Comparison of ENCODE assay signal across 16 mouse cellular contexts in genomic region chr10:86824093-86824492, GRCm38 (mm10). TPM values are rescaled to one million over a fixed set of nuclear protein-coding genes. Genes with fewer than 3 reads are reported as not detected.
A peak's percentile ranks its signal among the peaks of the same experiment; 100 is the strongest.
DNase-seq lines count a peak whose midpoint lies in the region; ATAC-seq and TF ChIP-seq lines count a peak whose summit lies in the region.
"Had no signal": no experiment of that assay in that cellular context is flagged by ENCODE, and none has a peak within 500 bp of the region (broad histone marks: within the 10 kb centered on the region; RNA-seq: fewer than 3 reads in every experiment).

No protein-coding gene starts in this region.

- no peaks in the 10 kb centered on the region for H3K9me3 ChIP-seq in kidney, postnatal 0 days (replicated peaks; ENCODE audit: low read length)
- H3K9me3 ChIP-seq: forebrain, embryonic 13.5 days; heart, embryonic 15.5 days; hindbrain, embryonic 12.5 days; midbrain, embryonic 15.5 days had no signal

- no peak overlapping the region for H3K4me2 ChIP-seq in kidney, postnatal 0 days (ENCODE audit: low read length)
- H3K4me2 ChIP-seq: forebrain, embryonic 13.5 days; heart, embryonic 15.5 days; hindbrain, embryonic 12.5 days; midbrain, embryonic 15.5 days; neural tube, embryonic 12.5 days had no signal

- no peak overlapping the region for H3K4me3 ChIP-seq in kidney, postnatal 0 days (replicated peaks; ENCODE audit: low read depth, low read length)
- no peak overlapping the region for H3K4me3 ChIP-seq in cerebellum, adult 2 months (replicated peaks; ENCODE audit: insufficient read depth, low read depth, low read length)
- H3K4me3 ChIP-seq: forebrain, embryonic 13.5 days; heart, embryonic 15.5 days; hindbrain, embryonic 12.5 days; midbrain, embryonic 15.5 days; neural tube, embryonic 12.5 days had no signal

- H3K27ac ChIP-seq in kidney, postnatal 0 days = no peak overlapping the region
- no peak overlapping the region for H3K27ac ChIP-seq in cerebellum, adult 2 months (ENCODE audit: insufficient read depth, low read length)
- H3K27ac ChIP-seq: forebrain, embryonic 13.5 days; hindbrain, embryonic 12.5 days; midbrain, embryonic 15.5 days; neural tube, embryonic 12.5 days had no signal

- peak; percentile 16 for DNase-seq in CD4-positive, CD25-positive, alpha-beta regulatory T cell, adult 2 months (ENCODE audit: low read depth, low spot score)
- no peak for DNase-seq in kidney, postnatal 0 days (ENCODE audit: low spot score)
- DNase-seq in kidney, postnatal 10 days = no peak
- DNase-seq in A20 (ENCODE audit: low read depth, low spot score) (peak; percentile 16), ZHBTc4 (ENCODE audit: low read depth, low spot score) (peak; percentile 59)
- no peak for DNase-seq in thymus, postnatal 10 days (ENCODE audit: low spot score in 2 of 2)
- DNase-seq in cerebellum, adult 2 months = no peak
- DNase-seq: cerebellum, adult 11-12 months; lung, adult 18-20 months; right cerebral cortex, postnatal 25 days had no signal

- TF ChIP-seq POLR2A in cerebellum, adult 2 months (IDR thresholded peaks at IDR 0.05; ENCODE audit: borderline replicate concordance, insufficient read depth, low read length) = no peak

- 85% methylated on average over 6 of the region's 6 CpGs for WGBS in kidney, postnatal 0 days
- WGBS in cerebellum, adult 2 months = 86% methylated on average over 6 of the region's 6 CpGs

- H3K9ac ChIP-seq in kidney, postnatal 0 days (ENCODE audit: low read depth, low read length) = no peak overlapping the region
- H3K9ac ChIP-seq: forebrain, embryonic 13.5 days; heart, embryonic 15.5 days; hindbrain, embryonic 12.5 days; midbrain, embryonic 15.5 days; neural tube, embryonic 12.5 days had no signal

- H3K27me3 ChIP-seq in kidney, postnatal 0 days (ENCODE audit: insufficient read depth, low read length) = no peaks in the 10 kb centered on the region
- no peaks in the 10 kb centered on the region for H3K27me3 ChIP-seq in cerebellum, adult 2 months (ENCODE audit: control insufficient read depth, insufficient read depth, low read length)
- H3K27me3 ChIP-seq: forebrain, embryonic 13.5 days; heart, embryonic 15.5 days; midbrain, embryonic 15.5 days; neural tube, embryonic 12.5 days had no signal

- 0 out of 2 replicates have a peak, but pooled peaks have one; percentile 3 for TF ChIP-seq CTCF in kidney, postnatal 0 days (IDR thresholded peaks at IDR 0.05; ENCODE audit: low read depth)
- TF ChIP-seq CTCF in cerebellum, adult 2 months (IDR thresholded peaks at IDR 0.05; ENCODE audit: borderline replicate concordance, insufficient read depth, low read depth, low read length) = no peak

- 0 out of 2 replicates have a peak, but pooled peaks cover 6% of the 10 kb centered on the region for H3K36me3 ChIP-seq in kidney, postnatal 0 days (ENCODE audit: insufficient read depth, low read length)
- H3K36me3 ChIP-seq: neural tube, embryonic 12.5 days had no signal

- no peak for ATAC-seq in CD4-positive, CD25-positive, alpha-beta regulatory T cell, adult 4 months
- no peak for ATAC-seq in kidney, postnatal 0 days (replicated peaks; ENCODE audit: low FRiP score, low read depth)
- ATAC-seq: forebrain, embryonic 13.5 days; midbrain, embryonic 15.5 days had no signal

- 0 out of 2 replicates have a peak, but pooled peaks cover 6% of the 10 kb centered on the region for H3K4me1 ChIP-seq in kidney, postnatal 0 days (replicated peaks; ENCODE audit: insufficient read depth, low read length)
- H3K4me1 ChIP-seq in cerebellum, adult 2 months (ENCODE audit: control insufficient read depth, insufficient read depth, low read length) = peaks cover 15% of the 10 kb centered on the region

RNA-seq across cellular contexts. Expression of gene Nt5dc3, which starts 45.3 kb away (rescaled TPM):
- 1 to 10 TPM; 1.4 to 2.6 TPM for polyA plus RNA-seq in CD4-positive, CD25-positive, alpha-beta regulatory T cell, adult 4 months (2017; shearing (Covaris generic))
- 0.99 and 1.2 TPM in 2 replicates for polyA plus RNA-seq in kidney, postnatal 0 days (2015; fragmentation: Nextera tagmentation; extraction: Ambion mirVana)
- polyA plus RNA-seq in cerebellum, adult 2 months (2012; rRNA removed) = 44.2 and 48.9 TPM in 2 replicates

Comparison
In these comparisons a context has a peak if more than half of its experiments do, and no peak if none do; other contexts are left out.
1. DNase-seq: peak in CD4-positive, CD25-positive, alpha-beta regulatory T cell, adult 2 months (single experiment), A20 (single experiment) and ZHBTc4 (single experiment); none in kidney, postnatal 0 days (single experiment), kidney, postnatal 10 days (single experiment), thymus, postnatal 10 days (0 of 2) and cerebellum, adult 2 months (0 of 2).
2. RNA of gene Nt5dc3, which starts 45.3 kb away (polyA plus RNA-seq): 44.2 to 48.9 TPM in cerebellum, adult 2 months; 1.4 to 2.6 TPM in CD4-positive, CD25-positive, alpha-beta regulatory T cell, adult 4 months and 0.99 to 1.2 TPM in kidney, postnatal 0 days; every median in the first group is over 10 times any median in the second.